Mouse (Mus musculus): Measurements from ENCODE around the gene Tmem163.

The Tmem163 gene

GRCm38 (mm10) chr1:127555822-127556485 is 123.4 kb downstream of the Tmem163 start:
- DNase-seq = no peak

- no peak for DNase-seq
Measured at GRCm38 (mm10) chr1:127548078-127548477, 131.3 kb downstream of the Tmem163 start.

- no peak for DNase-seq
Measured at GRCm38 (mm10) chr1:127542756-127543155, 136.6 kb downstream of the Tmem163 start.

- DNase-seq = no peak
Measured at GRCm38 (mm10) chr1:127541931-127542330, 137.4 kb downstream of the Tmem163 start.

GRCm38 (mm10) chr1:127541522-127541921 is 137.8 kb downstream of the Tmem163 start:
- no peak for DNase-seq

- no peak for DNase-seq
Measured at GRCm38 (mm10) chr1:127537204-127538038, 141.9 kb downstream of the Tmem163 start.

GRCm38 (mm10) chr1:127536448-127536847 is 142.9 kb downstream of the Tmem163 start:
- DNase-seq = no peak

GRCm38 (mm10) chr1:127531723-127532122 is 147.6 kb downstream of the Tmem163 start:
- DNase-seq = no peak

GRCm38 (mm10) chr1:127530849-127531580 is 148.3 kb downstream of the Tmem163 start:
- peak; percentile 17 for DNase-seq

GRCm38 (mm10) chr1:127523364-127523763 is 156.0 kb downstream of the Tmem163 start:
- no peak for DNase-seq

- DNase-seq = no peak
Measured at GRCm38 (mm10) chr1:127514888-127515287, 164.5 kb downstream of the Tmem163 start.

GRCm38 (mm10) chr1:127514479-127514878 is 164.9 kb downstream of the Tmem163 start:
- DNase-seq = peak; percentile 35

GRCm38 (mm10) chr1:127513664-127514063 is 165.7 kb downstream of the Tmem163 start:
- peak; percentile 21 for DNase-seq

GRCm38 (mm10) chr1:127513140-127513539 is 166.2 kb downstream of the Tmem163 start:
- peak; percentile 15 for DNase-seq

- DNase-seq = peak; percentile 7
Measured at GRCm38 (mm10) chr1:127512709-127513108, 166.6 kb downstream of the Tmem163 start.

GRCm38 (mm10) chr1:127511362-127511761 is 168.0 kb downstream of the Tmem163 start:
- DNase-seq = peak; percentile 15

- DNase-seq = no peak
Measured at GRCm38 (mm10) chr1:127508921-127509320, 170.4 kb downstream of the Tmem163 start.

- DNase-seq = no peak
Measured at GRCm38 (mm10) chr1:127508067-127508739, 171.1 kb downstream of the Tmem163 start.

GRCm38 (mm10) chr1:127507042-127507650 is 172.2 kb downstream of the Tmem163 start:
- no peak for DNase-seq

GRCm38 (mm10) chr1:127500701-127501100 is 178.6 kb downstream of the Tmem163 start:
- DNase-seq = no peak

GRCm38 (mm10) chr1:127500219-127500618 is 179.1 kb downstream of the Tmem163 start:
- DNase-seq = peak; percentile 89

- no peak for DNase-seq
Measured at GRCm38 (mm10) chr1:127498746-127499145, 180.6 kb downstream of the Tmem163 start.

Measured in lung, postnatal 36 days (tissue).